Mouse (Mus musculus): ENCODE measurements around the gene Foxa1. TPM values are rescaled to one million over a fixed set of nuclear protein-coding genes. Genes with fewer than 3 reads are reported as not detected.

Foxa1 gene
- polyA plus RNA-seq, 1 experiment from 2014 or later: 4.2 TPM

DNA sequence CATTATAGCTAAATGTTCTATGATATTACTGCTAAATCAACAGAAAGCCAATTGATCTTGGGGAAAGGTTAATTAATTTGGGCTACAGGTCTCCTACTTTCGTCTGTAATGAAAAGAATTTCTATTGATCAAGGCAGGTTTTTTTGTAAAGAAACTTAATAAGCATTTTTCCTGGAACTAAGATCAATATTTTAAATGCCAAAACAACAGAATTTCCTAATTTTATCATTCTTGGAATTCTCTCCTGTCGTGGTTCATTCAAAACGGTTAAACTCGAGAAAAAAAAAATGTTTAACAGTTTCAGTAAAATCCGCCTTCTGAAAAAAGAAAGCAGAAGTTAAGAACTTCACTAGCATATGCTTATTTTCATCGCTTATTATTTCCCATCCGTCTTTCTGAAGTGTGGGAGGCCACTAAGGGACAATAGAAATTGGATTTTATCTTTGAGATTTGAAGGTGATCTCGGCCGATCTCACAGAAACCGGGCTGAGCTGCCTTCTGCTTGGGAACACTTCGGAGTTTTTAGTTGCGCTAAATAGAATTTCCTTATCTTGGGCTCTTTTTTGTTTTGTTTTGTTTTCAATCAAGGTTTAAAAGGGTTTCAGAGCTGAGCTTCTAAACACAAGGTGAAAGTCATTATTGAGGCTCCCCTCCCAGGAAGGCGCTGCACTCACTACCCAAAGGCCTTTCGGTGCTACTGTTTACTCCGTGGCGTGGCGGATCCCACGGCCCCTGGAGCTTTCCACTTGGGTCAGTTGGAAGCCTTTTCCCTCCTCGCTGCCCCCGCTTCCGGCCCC lies 8.7 kb downstream of the Foxa1 start:
- Histone ChIP-seq H3K4me3 (no peak overlapping the region), H3K36me3 (replicated peaks) (no peaks in the 10 kb centered on the region), H3K27ac (no peak overlapping the region), H3K27me3 (replicated peaks) (peaks cover 81% of the 10 kb centered on the region), H3K9me3 (no peaks in the 10 kb centered on the region), H3K4me2 (peak overlapping the region; percentile 41), H3K4me1 (peaks cover 18% of the 10 kb centered on the region), H3K9ac (no peak overlapping the region)
- no peak for ATAC-seq (replicated peaks)
- WGBS: 2% methylated on average over 21 of the region's 21 CpGs

DNA sequence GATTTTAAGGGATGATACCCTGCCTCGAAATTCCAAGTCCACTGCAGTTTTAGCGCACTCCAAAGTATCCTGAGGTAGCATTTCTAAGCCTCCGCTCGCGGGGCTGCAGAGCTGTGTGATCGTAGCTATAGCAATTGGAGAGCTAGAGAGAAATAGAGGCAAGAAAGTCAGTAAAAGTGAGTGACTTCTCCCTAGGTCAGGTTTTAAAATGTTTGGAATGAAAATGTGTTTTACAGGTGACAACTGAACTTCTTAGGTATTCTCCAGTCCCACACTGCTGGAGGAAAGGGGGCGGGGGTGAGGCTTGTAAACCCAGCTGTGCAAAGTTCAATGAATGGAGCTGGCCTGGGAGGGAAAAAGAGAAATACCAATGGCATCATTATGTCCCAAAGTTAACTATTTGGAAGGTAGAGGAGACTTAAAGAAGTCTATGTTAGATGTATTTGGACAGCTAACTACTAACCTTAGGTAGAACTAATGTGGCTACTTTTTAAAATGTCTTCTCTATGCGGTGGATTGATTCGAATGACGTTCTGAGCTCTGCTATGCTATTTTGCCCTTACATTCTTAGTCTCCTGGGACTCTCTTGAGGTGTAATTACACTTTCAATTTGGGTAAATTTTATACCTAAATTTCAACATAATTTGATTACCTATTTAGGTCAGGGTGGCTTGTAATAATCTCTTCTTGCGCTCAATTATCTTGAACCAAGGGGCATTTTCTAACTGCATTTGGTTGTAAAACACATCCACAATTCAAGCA lies 9.6 kb downstream of the Foxa1 start:
- H3K27me3 ChIP-seq (replicated peaks): peaks cover 81% of the 10 kb centered on the region
- WGBS: 7% methylated on average over 11 of the region's 11 CpGs
- no peak overlapping the region for H3K9ac ChIP-seq
- peaks cover 14% of the 10 kb centered on the region for H3K4me1 ChIP-seq
- no peak overlapping the region for H3K4me2 ChIP-seq
- no peaks in the 10 kb centered on the region for H3K36me3 ChIP-seq (replicated peaks)
- no peak overlapping the region for H3K27ac ChIP-seq
- H3K4me3 ChIP-seq: no peak overlapping the region
- ATAC-seq (replicated peaks): no peak
- no peaks in the 10 kb centered on the region for H3K9me3 ChIP-seq

DNA sequence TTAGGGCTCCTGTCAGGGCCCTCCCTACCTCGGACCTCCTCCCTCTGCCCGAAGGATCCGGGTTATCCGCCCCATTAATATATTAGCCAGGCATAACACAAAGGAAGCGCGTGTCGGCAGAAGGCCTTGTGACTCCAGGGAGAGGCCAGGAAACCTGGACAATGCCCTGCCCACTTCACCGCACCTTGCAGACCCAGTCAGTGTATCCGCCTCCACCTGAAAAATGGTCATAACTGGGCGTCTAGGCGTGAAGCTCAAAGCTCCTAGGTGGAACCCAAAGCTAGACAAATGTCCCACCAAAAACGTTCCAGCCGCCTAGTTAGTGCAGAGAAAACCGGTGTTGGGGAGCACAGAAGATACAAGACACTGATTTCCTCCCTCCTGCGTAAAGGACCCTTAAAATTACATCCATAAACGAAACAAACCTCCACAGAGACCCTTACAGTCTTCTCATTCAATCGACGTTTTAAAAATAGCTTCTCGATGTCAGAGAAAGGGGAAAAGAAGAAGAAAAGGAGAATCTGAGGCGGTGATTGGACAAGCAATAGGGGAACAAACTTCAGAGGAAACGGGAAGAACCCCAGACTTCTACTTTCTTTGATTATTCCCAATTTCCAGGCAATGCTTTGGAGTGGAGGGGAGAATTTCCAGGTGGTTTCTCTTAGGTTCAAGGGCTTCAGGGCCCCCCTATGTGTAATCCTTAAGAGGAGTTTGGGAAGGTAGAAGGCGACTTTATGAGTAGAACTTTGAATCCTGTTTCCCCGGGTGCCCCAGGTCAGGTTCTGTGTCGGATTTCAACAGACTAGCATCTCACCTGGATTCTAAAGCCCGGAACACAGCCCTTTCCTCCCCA lies 10.4 kb downstream of the Foxa1 start:
- Histone ChIP-seq H3K4me3 (no peak overlapping the region), H3K4me2 (no peak overlapping the region), H3K27ac (no peak overlapping the region), H3K4me1 (peaks cover 14% of the 10 kb centered on the region), H3K27me3 (replicated peaks) (peaks cover 82% of the 10 kb centered on the region), H3K36me3 (replicated peaks) (no peaks in the 10 kb centered on the region), H3K9ac (no peak overlapping the region), H3K9me3 (no peaks in the 10 kb centered on the region)
- ATAC-seq (replicated peaks): 0 out of 2 replicates have a peak, but pooled peaks have one; percentile 29
- WGBS: 4% methylated on average over 25 of the region's 25 CpGs

DNA sequence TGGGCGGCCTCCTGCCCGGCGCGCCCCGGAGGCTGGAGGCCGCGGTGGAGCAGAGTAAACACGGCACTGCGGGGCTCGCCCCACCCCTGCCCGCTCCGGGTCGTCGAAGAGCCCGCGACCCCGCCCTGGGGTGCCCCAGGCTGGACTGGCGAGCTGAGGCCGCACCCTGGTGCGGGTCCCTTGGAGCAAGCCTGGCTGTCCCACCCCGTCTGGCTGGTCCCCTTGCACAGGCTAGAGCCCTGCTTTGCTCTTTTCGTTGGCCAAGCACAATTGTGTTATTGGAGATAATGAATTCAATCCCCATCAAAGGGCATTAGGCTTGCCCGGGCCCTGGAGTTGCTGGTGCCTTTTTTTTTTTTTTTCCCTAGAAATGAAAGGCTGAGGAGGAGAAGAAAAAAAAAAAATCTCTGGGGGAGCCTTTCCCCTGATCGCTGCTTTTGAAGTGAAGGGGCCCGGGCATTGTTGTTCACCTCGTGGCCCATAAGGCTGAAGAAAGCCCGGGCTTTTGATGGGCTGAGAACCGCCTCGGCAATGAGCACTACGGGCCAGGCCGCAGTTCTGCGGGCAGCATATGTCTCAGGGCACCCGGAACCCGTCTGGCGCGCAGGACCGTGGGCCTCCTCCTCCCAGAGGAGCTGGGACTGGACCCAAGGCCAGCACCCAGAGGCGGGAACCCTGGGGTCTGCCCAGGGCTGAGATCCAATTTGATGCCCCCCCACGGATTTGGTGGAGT lies 11.7 kb downstream of the Foxa1 start:
- H3K27me3 ChIP-seq (replicated peaks): peaks cover 84% of the 10 kb centered on the region
- peaks cover 19% of the 10 kb centered on the region for H3K4me1 ChIP-seq
- H3K9me3 ChIP-seq: no peaks in the 10 kb centered on the region
- no peak overlapping the region for H3K9ac ChIP-seq
- peak; percentile 81 for ATAC-seq (replicated peaks)
- under 1% methylated on average over 36 of the region's 39 CpGs for WGBS
- no peak overlapping the region for H3K27ac ChIP-seq
- no peaks in the 10 kb centered on the region for H3K36me3 ChIP-seq (replicated peaks)
- peak overlapping the region; percentile 21; the same call in 1 of the 2 replicates for H3K4me2 ChIP-seq
- no peak overlapping the region for H3K4me3 ChIP-seq

DNA sequence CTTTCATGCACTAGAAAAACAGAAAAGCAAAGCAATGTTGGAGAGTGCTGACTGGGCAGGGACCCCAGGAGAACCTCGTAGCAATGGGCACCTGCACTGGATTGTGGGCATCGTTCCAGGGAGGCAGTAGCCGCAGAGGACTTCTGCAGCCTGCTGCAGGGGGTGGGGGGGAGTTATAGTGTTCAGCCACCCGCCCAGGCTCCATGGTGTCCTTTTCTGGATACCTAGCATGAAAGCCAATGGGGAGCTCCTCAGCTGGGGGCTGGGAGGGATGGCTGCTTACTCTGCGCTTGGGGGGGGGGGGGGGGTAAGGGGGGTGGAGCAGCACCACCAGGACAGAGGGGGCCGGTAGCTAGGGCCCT lies 12.2 kb downstream of the Foxa1 start:
- Histone ChIP-seq H3K4me3 (no peak overlapping the region), H3K4me2 (peak overlapping the region; percentile 21; the same call in 1 of the 2 replicates), H3K4me1 (peaks cover 19% of the 10 kb centered on the region), H3K27me3 (replicated peaks) (peaks cover 83% of the 10 kb centered on the region), H3K36me3 (replicated peaks) (no peaks in the 10 kb centered on the region), H3K9ac (no peak overlapping the region), H3K27ac (no peak overlapping the region), H3K9me3 (no peaks in the 10 kb centered on the region)
- no peak; the same call in 1 of the 2 replicates for ATAC-seq (replicated peaks)
- 4% methylated on average over 6 of the region's 6 CpGs for WGBS

DNA sequence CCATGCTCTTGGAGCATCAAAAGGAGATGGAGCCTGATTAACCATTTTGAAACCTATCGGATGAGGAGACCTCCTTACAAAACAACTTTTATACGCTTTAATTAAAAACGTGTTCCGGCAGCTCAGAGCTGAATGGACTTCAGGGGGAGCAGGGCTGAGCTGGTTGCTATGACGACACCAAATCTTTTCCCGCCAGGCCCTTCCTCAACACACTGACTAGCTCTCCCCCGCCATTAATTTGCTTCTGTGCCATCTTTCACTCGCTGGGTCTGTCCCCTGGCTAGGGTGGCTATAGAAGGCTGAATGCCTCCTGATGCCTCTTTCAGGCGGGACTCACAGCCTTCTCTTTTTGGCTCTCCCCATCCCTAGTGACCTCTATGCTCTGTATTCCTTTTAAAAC lies 16.2 kb downstream of the Foxa1 start:
- peaks cover 79% of the 10 kb centered on the region for H3K27me3 ChIP-seq (replicated peaks)
- no peak overlapping the region for H3K27ac ChIP-seq
- 3% methylated on average over 9 of the region's 9 CpGs for WGBS

DNA sequence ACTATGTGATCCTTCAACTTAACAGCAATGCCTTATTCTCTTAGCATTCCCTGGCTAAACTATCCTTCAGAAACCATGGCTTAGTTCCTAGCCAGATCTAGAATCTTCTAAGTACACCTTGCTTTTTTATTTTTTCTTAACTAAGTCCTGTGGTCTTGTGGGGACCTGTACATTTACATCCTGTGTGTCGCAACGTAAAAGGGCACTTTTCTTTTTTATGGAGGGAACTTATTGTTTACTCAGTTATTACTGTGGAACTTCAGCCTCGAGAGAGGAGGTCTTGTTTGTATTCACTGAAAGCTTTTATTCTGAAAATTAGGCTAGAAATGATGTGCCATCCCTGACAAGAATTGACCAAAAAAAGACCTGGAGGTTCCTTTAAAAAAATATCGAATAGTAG lies 18.4 kb downstream of the Foxa1 start:
- no peak for ATAC-seq (replicated peaks)
- Histone ChIP-seq H3K4me3 (no peak overlapping the region), H3K9ac (no peak overlapping the region), H3K27me3 (replicated peaks) (peaks cover 61% of the 10 kb centered on the region), H3K36me3 (replicated peaks) (no peaks in the 10 kb centered on the region), H3K4me1 (peaks cover 5% of the 10 kb centered on the region), H3K9me3 (no peaks in the 10 kb centered on the region), H3K4me2 (no peak overlapping the region), H3K27ac (no peak overlapping the region)
- WGBS: 89% methylated on average over 4 of the region's 4 CpGs

More for the DNA sequence above, 16.2 kb downstream of the Foxa1 start:
- no peaks in the 10 kb centered on the region for H3K9me3 ChIP-seq
- no peaks in the 10 kb centered on the region for H3K36me3 ChIP-seq (replicated peaks)
- ATAC-seq (replicated peaks): peak; percentile 79
- no peak overlapping the region for H3K9ac ChIP-seq
- no peak overlapping the region for H3K4me3 ChIP-seq
- peaks cover 12% of the 10 kb centered on the region for H3K4me1 ChIP-seq
- H3K4me2 ChIP-seq: no peak overlapping the region

DNA sequence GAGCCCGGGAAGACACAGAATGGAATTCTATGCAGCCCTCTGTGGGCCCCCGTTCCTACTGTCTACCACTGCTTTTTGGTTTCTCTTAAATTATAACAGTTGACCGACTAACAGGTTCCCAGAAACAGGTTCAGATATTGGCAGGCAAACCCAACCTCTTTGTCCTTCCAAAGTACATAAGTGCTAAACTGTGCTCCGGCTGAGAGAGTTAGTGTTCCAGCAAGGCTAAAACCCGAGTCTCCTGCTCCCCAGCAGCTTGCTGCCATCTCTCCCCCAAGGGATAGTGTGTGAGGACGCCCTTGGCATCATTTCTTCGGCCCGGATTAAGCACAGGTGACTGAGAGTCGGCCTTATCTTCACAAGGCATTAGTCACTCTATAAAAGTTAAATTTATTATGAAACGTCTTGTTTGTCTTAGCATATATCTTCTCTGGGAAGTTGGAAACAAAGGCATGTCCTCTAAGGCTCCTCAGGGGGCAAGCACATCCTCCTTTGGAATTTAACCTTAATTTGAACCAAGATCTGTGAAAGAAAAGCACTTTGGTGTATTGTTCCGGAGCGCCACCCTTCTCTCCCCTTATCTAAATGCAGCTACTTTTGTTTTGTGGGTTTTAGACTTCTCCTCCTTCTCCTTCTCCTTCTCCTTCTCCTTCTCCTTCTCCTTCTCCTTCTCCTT lies 30.9 kb downstream of the Foxa1 start:
- Histone ChIP-seq H3K4me3 (no peak overlapping the region), H3K27ac (no peak overlapping the region), H3K9ac (no peak overlapping the region), H3K36me3 (replicated peaks) (no peaks in the 10 kb centered on the region), H3K27me3 (replicated peaks) (peaks cover 5% of the 10 kb centered on the region; the same call in 1 of the 2 replicates), H3K4me1 (no peaks in the 10 kb centered on the region), H3K9me3 (no peaks in the 10 kb centered on the region), H3K4me2 (no peak overlapping the region)
- 46% methylated on average over 12 of the region's 12 CpGs for WGBS
- no peak for ATAC-seq (replicated peaks)

DNA sequence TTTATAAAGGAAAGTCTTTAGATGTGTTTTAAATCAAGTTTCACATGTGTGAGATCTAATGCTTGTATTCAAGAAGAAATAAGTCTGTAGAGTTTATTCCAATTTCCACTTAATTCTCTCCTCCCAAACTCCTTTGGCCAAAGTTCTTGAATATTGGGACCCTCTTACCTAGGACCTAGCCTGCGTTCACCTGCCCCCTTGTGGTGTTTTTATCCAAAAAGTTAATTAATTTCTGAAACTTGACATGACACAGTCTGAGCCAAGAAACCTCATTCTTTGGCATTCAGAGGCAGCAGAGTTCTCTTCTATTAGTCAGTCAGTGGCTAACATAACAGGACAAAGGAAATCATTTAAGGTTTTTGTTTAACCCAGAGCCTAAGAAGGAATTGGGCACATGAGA lies 32.2 kb downstream of the Foxa1 start:
- Histone ChIP-seq H3K27me3 (replicated peaks) (peaks cover 5% of the 10 kb centered on the region; the same call in 1 of the 2 replicates), H3K4me2 (no peak overlapping the region), H3K4me3 (no peak overlapping the region), H3K9me3 (no peaks in the 10 kb centered on the region), H3K4me1 (no peaks in the 10 kb centered on the region), H3K9ac (no peak overlapping the region), H3K27ac (no peak overlapping the region), H3K36me3 (replicated peaks) (no peaks in the 10 kb centered on the region)
- ATAC-seq (replicated peaks): no peak
- WGBS: 50% methylated on average over 1 of the region's 1 CpGs

DNA sequence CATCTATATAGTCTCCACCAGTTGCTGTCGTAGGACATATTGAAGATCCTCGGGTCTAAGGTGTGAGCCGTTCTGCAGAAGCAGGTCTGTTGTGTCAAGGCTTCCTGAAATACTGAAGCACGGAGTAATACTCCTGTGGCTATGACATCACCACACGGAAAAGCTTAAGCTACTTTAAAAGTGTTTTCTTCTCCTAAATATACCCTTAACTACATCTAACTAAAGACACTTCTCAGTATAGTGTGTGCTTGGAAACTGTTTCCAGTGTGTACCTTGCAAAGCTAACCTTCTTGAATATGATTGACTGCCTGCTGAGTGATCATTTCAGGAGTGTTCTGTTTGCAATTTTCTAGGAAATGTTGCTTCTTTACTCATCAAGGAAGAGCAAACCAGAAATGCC lies 35.2 kb downstream of the Foxa1 start:
- 90% methylated on average over 5 of the region's 5 CpGs for WGBS
- ATAC-seq (replicated peaks): no peak

DNA sequence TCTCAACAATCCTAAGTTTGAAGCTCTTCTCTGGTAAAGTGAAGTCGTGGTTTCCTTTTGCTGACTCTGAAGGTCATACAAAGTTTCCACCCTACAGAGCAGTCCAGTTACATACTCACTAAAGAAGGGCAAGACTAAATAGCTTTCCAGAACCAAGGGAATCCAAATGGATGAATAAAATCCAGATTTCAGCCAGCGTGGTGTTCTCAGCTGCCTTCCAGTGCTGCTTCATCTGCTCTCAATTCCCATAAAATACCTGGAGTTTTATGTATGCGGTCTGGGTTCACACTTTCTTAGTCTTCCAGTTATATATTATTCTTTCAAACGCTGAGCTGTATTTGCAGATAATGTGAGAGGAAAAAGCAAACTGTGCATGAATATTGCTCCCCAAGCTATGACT lies 35.6 kb downstream of the Foxa1 start:
- no peak for ATAC-seq (replicated peaks)
- Histone ChIP-seq H3K4me3 (no peak overlapping the region), H3K4me2 (no peak overlapping the region), H3K36me3 (replicated peaks) (no peaks in the 10 kb centered on the region), H3K27ac (no peak overlapping the region), H3K9ac (no peak overlapping the region), H3K9me3 (no peaks in the 10 kb centered on the region), H3K27me3 (replicated peaks) (peaks cover 5% of the 10 kb centered on the region; the same call in 1 of the 2 replicates), H3K4me1 (no peaks in the 10 kb centered on the region)
- 89% methylated on average over 4 of the region's 4 CpGs for WGBS

More for the DNA sequence above, 35.2 kb downstream of the Foxa1 start:
- Histone ChIP-seq H3K36me3 (replicated peaks) (no peaks in the 10 kb centered on the region), H3K9ac (no peak overlapping the region), H3K4me1 (no peaks in the 10 kb centered on the region), H3K4me2 (no peak overlapping the region), H3K27ac (no peak overlapping the region), H3K9me3 (no peaks in the 10 kb centered on the region), H3K4me3 (no peak overlapping the region), H3K27me3 (replicated peaks) (peaks cover 5% of the 10 kb centered on the region; the same call in 1 of the 2 replicates)
